Mouse (Mus musculus): ENCODE data around the gene Pprc1. TPM values are rescaled to one million over a fixed set of nuclear protein-coding genes. Genes with fewer than 3 reads are reported as not detected.

Gene Pprc1
- total RNA-seq, 2 experiments from 2014 or later = 12.2 to 21.8 TPM

DNA sequence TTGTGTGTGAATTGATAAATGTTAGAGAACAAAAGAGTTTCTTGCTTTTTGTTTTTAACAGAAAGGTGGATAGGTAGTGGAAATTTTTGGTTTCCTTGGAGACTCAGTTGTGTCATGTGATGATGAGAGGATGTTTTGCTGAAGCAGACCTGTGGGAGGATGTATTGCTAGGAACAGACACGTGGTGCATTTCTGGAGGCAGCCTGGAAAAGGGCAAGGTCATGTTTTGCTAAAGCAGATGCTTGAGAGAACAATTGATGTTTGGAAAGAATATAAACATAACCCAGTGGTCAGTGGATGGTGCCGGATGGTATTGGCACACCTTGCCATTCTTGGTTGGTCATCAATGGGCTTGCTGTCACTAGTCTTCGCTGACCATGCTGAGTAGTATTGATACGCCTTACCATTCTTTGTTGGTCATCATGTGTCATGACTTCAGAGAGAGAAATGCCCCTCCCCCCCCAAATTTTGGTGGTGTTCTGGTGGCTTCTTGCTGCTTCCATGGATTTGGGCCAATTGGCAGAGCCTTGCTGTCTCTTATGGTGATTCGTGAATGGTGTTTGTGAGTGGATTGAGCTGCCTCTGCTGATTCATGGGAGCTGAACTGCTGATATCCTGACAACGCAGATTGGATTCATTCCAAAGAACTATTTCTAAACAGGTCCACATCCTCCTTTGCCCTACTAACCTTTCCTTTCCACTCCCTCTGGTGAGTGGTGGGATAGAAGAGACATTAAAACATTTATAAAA, 58.9 kb downstream of the Pprc1 start:
- DNase-seq = no peak
- intact Hi-C loops (cut with DNase I) = no loop called here

DNA sequence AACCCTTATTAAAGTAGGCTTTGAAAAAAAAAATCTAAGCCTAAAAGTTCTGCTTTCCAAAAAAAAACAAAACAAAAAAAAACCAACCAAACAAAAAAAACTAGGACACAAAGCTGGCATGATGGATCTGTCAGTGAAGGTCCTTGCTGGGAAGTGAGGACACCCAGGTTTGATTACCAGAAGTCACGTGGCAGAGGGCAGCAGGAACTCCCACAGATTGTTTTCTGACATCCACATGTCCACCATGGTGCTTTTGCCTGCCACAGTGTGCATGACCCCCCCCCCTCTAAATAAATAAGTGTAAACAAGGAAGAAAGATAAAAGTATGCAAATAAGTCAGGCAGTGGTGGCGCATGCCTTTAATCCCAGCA, 59.5 kb downstream of the Pprc1 start:
- no peak for DNase-seq
- intact Hi-C loops (cut with DNase I) = no loop called here

GRCm38 (mm10) chr19:46110214-46110613, 65.5 kb downstream of the Pprc1 start:
- intact Hi-C loops (cut with DNase I) = no loop called here
- no peak for DNase-seq

DNA sequence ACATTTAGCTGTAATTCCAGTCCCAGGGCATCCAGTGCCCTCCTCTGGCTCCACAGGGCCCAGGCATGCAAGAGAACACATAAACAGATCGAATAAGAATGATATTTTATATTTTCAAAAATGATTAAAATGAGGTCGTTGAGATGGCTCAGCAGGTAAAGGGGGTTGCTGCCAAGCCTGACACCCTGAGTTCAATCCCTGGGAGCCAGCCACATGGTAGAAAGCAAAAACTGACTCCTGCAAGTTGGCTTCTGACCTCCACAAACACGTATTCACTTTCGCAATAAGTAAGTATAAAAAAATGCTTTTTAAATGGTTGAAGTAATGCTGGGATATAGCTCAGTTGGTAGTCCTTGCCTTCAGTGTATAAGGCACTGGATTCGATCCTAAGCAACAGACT, 66.1 kb downstream of the Pprc1 start:
- DNase-seq = no peak
- intact Hi-C loops (cut with DNase I) = no loop called here

GRCm38 (mm10) chr19:46114617-46115016, 69.9 kb downstream of the Pprc1 start:
- intact Hi-C loops (cut with DNase I) = no loop called here
- DNase-seq = no peak

GRCm38 (mm10) chr19:46119458-46119857, 74.8 kb downstream of the Pprc1 start:
- no peak for DNase-seq
- intact Hi-C loops (cut with DNase I) = no loop called here

- DNase-seq = no peak
- intact Hi-C loops (cut with DNase I) = no loop called here
Observed at GRCm38 (mm10) chr19:46120872-46121271, 76.2 kb downstream of the Pprc1 start.

Other genes with a start within 250 kb of the Pprc1 start
- under 1 TPM; 0.17 to 0.38 TPM for gene Kcnip2, start 228.8 kb upstream of the Pprc1 start, total RNA-seq (2021)
- gene Armh3, start 46.4 kb upstream of the Pprc1 start, total RNA-seq (2021) = 10 to 100 TPM; 11.1 to 12.6 TPM
- gene Hps6, start 41.4 kb upstream of the Pprc1 start, total RNA-seq (2021) = 1 to 10 TPM; 3.1 to 3.2 TPM
- gene Ldb1, start 328 bp downstream of the Pprc1 start, total RNA-seq (2021) = 10 to 100 TPM; 14.1 to 18.1 TPM
- gene Nolc1, start 31.0 kb downstream of the Pprc1 start, total RNA-seq (2021) = 10 to 100 TPM; 15.7 to 20.4 TPM
- not detected for gene Elovl3, start 87.0 kb downstream of the Pprc1 start, total RNA-seq (2021)
- 1 to 10 TPM; 5.0 to 9.7 TPM for gene Pitx3, start 103.4 kb downstream of the Pprc1 start, total RNA-seq (2021)
- gene Gbf1, start 107.6 kb downstream of the Pprc1 start, total RNA-seq (2021) = 10 to 100 TPM; 42.9 to 48.0 TPM